Mouse (Mus musculus): ENCODE results near the gene Aknad1. TPM values are rescaled to one million over a fixed set of nuclear protein-coding genes. Genes with fewer than 3 reads are reported as not detected.

Gene Aknad1
- polyA plus RNA-seq, 1 experiment from 2014 or later = not detected

DNA sequence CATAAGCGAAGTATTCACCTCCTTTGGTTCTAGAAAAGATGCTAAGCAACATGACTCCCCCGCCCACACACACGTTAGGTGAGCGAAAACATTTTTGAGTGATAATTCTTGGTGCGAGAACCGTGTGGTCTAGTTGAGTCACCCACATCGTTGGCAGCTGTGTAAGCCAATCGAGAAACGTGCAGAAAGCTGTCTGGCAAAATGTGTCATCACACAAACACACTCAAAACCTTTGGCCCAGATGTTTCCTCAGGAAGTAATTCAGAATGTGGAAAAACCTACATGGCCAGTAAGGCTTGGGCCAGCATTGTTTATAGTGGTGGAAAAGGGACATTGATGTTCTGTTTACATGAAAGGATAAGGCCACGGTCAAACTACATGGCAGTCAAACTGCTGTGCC, 28.0 kb downstream of the Aknad1 start:
- 51% methylated on average over 10 of the region's 10 CpGs for WGBS
- Histone ChIP-seq H3K4me1 (replicated peaks) (peaks cover 9% of the 10 kb centered on the region; the same call in 1 of the 2 replicates), H3K4me2 (no peak overlapping the region), H3K36me3 (no peaks in the 10 kb centered on the region), H3K27ac (no peak overlapping the region), H3K9ac (no peak overlapping the region), H3K4me3 (no peak overlapping the region), H3K9me3 (replicated peaks) (no peaks in the 10 kb centered on the region), H3K27me3 (0 out of 2 replicates have a peak, but pooled peaks cover 15% of the 10 kb centered on the region)
- ATAC-seq (replicated peaks; ENCODE audit: insufficient number of reproducible peaks, insufficient read depth, low FRiP score, low read depth) = no peak

DNA sequence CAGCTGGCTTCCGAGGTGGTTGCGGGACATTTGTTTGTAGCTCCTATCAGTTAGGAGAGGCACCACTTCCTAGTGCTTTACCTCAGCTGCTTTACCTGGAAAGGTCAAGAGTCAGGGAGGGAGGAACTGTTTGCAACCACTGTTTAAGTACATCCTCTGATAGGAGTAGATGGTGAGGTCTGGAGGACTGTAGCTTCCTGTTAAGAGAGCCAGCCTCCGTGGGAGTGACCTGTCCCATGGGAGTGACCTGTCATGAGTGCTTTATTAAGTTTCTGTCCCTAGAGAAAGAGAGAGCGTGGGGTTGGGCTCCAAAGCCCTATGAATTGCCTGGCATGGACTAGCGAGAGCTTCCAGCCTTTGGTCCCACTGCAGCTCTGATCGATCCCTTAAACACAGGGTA, 30.1 kb downstream of the Aknad1 start:
- Histone ChIP-seq H3K27ac (no peak overlapping the region), H3K36me3 (no peaks in the 10 kb centered on the region), H3K9ac (no peak overlapping the region), H3K4me1 (replicated peaks) (peaks cover 6% of the 10 kb centered on the region; the same call in 1 of the 2 replicates), H3K4me3 (no peak overlapping the region), H3K4me2 (no peak overlapping the region), H3K27me3 (0 out of 2 replicates have a peak, but pooled peaks cover 5% of the 10 kb centered on the region), H3K9me3 (replicated peaks) (no peaks in the 10 kb centered on the region)
- 65% methylated on average over 6 of the region's 6 CpGs for WGBS
- ATAC-seq (replicated peaks; ENCODE audit: insufficient number of reproducible peaks, insufficient read depth, low FRiP score, low read depth) = no peak

DNA sequence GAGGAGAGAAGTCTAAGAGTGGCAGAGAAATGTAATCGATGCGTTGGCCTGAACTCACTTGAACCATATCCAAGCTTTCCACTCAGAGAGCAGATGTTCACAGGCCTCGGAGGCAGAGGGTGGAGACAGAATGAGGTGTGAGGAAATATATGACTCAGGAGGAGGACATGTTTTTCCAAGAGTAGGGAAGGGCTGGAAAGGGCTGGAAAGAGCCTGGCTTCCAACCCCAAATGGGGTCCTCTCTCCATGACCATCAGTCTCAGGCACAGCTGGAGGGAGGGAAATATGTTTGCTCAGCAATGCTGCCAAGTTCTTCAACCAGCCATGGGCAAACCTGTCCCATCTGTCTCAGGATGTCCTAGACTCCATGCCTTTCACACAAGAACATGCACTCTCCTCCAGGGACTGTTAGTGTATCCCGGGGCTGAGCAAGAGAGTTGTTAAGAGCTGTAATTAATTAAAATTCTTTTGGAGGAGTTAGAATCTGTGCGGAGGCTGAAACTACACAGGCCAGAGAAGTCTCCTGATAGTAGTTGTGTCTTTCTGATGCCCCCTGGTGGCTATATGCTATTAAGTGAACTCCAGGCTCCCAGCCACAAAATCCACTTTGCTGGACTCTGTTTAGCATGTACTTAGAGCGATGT, 31.4 kb downstream of the Aknad1 start:
- H3K9me3 ChIP-seq (replicated peaks) = no peaks in the 10 kb centered on the region
- 27% methylated on average over 6 of the region's 6 CpGs for WGBS
- ATAC-seq (replicated peaks; ENCODE audit: insufficient number of reproducible peaks, insufficient read depth, low FRiP score, low read depth) = peak; percentile 59; the same call in 1 of the 2 replicates
- H3K27ac ChIP-seq = peak overlapping the region; percentile 60; the same call in 1 of the 2 replicates
- H3K4me3 ChIP-seq = no peak overlapping the region
- H3K9ac ChIP-seq = no peak overlapping the region
- peaks cover 6% of the 10 kb centered on the region; the same call in 1 of the 2 replicates for H3K4me1 ChIP-seq (replicated peaks)
- no peak overlapping the region for H3K4me2 ChIP-seq
- no peaks in the 10 kb centered on the region for H3K36me3 ChIP-seq
- H3K27me3 ChIP-seq = 0 out of 2 replicates have a peak, but pooled peaks cover 9% of the 10 kb centered on the region

DNA sequence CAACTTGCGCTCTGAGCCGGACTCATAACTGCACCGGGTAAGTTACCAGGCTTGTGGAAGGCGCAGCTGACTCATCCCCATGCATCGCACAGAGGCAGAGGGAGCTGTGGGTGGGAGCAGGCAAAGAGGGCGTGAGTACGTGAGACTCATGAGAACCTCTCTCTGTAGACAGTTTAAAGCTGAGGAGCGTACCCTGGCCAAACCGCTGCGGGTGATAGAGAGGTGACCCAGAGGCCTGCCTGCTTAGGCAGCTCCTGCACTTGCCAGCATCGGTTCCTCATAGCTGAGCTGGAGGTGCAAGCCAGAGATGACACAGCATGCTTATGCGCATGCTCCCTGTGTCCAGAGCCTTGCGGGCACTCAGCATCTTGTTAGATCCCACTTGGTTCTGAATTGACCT, 32.8 kb downstream of the Aknad1 start:
- peaks cover 6% of the 10 kb centered on the region; the same call in 1 of the 2 replicates for H3K4me1 ChIP-seq (replicated peaks)
- no peak overlapping the region for H3K4me3 ChIP-seq
- H3K27ac ChIP-seq = no peak overlapping the region
- no peak overlapping the region for H3K4me2 ChIP-seq
- H3K9ac ChIP-seq = no peak overlapping the region
- WGBS = 80% methylated on average over 13 of the region's 13 CpGs
- H3K27me3 ChIP-seq = 0 out of 2 replicates have a peak, but pooled peaks cover 9% of the 10 kb centered on the region
- no peaks in the 10 kb centered on the region for H3K9me3 ChIP-seq (replicated peaks)
- no peaks in the 10 kb centered on the region for H3K36me3 ChIP-seq
- no peak for ATAC-seq (replicated peaks; ENCODE audit: insufficient number of reproducible peaks, insufficient read depth, low FRiP score, low read depth)

DNA sequence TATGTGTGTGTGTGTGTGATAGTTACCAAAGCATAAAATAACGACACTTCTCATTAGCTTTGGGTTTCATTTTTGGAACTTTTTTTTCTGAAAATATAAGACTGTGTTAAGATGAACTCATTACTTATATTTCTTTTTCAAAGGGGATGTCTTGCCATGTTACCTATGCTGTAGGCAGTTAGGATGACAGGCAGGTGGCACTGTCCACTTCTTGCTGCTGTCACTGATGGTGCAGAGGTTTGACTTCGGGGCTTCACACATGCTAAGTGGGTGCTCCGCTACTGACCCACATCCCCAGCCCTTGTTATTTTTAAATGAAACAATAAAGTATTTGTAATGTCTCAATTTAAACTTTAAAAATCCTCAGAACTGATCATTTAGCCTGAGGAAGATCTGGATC, 33.4 kb downstream of the Aknad1 start:
- WGBS = 82% methylated on average over 3 of the region's 3 CpGs
- H3K9ac ChIP-seq = no peak overlapping the region
- H3K9me3 ChIP-seq (replicated peaks) = no peaks in the 10 kb centered on the region

DNA sequence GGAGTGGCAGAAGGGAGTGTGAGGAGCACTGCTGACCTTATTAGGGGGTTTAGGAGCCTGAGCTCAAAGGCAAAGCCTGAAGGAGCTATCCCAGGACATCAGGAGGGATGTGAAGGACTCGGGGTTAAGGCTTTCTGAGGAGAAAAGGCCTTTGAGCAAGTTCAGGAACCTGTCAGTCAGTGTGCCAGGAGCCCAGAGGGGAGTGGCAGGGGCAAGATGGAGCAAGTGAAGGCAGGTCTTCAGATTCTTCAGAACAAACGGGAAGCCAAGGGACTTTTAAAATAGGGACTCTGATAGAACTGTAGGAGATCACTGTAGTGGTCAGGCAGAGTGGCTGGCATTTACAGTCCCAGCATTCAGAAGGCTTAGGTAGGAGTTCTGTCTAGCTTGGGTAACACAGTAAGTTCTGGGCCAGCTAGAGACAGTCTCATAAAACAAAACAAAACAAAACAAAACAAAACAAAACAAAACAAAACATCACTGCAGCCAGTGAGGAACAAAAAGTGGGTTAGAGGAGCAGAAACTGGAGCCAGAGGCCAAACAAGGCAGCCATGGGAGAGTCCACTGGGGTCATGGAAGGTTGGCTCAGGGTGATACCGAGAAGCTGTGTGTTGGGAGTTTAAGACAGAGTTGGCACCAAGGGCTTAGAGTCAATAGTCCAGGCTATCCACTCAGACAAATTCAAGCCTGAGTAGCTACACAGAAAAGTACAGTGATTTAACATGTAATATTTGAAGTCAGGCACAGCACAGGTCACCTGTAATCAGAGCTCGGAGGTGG, 39.5 kb downstream of the Aknad1 start:
- no peak overlapping the region for H3K9ac ChIP-seq
- H3K4me1 ChIP-seq (replicated peaks) = peaks cover 4% of the 10 kb centered on the region; the same call in 1 of the 2 replicates
- H3K4me3 ChIP-seq = no peak overlapping the region
- H3K27me3 ChIP-seq = 0 out of 2 replicates have a peak, but pooled peaks cover 4% of the 10 kb centered on the region
- H3K36me3 ChIP-seq = no peaks in the 10 kb centered on the region
- 64% methylated on average over 4 of the region's 4 CpGs for WGBS
- no peak overlapping the region for H3K4me2 ChIP-seq
- no peaks in the 10 kb centered on the region for H3K9me3 ChIP-seq (replicated peaks)
- no peak for ATAC-seq (replicated peaks; ENCODE audit: insufficient number of reproducible peaks, insufficient read depth, low FRiP score, low read depth)
- no peak overlapping the region for H3K27ac ChIP-seq

More for the DNA sequence above, 33.4 kb downstream of the Aknad1 start:
- H3K36me3 ChIP-seq = no peaks in the 10 kb centered on the region
- 0 out of 2 replicates have a peak, but pooled peaks cover 9% of the 10 kb centered on the region for H3K27me3 ChIP-seq
- ATAC-seq (replicated peaks; ENCODE audit: insufficient number of reproducible peaks, insufficient read depth, low FRiP score, low read depth) = no peak
- H3K27ac ChIP-seq = no peak overlapping the region
- H3K4me3 ChIP-seq = no peak overlapping the region
- H3K4me2 ChIP-seq = no peak overlapping the region
- peaks cover 6% of the 10 kb centered on the region; the same call in 1 of the 2 replicates for H3K4me1 ChIP-seq (replicated peaks)

DNA sequence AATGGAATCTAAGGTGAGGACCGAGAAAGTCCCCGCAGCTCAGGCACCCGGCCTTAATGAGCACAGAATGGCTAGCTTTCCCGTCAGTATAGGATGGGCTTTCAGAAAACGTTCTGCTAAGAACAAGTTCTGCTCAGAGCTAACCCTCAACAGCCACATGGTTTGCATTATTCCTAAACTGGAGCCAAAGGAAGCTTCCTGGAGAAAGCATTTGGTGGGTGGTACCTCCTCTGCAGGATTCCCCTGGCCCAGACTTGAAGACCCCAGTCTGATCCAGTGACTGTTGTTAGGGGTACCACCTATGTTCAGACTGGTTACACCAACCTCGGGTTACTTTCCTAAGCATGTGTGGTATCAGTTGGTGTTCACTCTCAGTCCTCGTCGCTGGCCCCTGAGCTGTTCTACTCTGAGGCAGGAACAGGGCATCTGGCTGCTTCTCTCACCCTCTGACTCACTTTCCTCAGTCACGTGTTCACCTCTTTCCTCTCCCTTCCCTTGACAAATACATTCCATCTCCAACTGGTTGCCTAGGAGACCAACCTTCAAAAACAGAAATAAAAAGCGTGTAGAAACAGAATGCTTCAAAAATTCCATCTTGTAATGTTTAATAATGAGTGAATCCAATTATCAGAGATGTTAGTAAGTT, 41.9 kb downstream of the Aknad1 start:
- no peak overlapping the region for H3K9ac ChIP-seq
- H3K27me3 ChIP-seq = no peaks in the 10 kb centered on the region
- H3K4me3 ChIP-seq = no peak overlapping the region
- ATAC-seq (replicated peaks; ENCODE audit: insufficient number of reproducible peaks, insufficient read depth, low FRiP score, low read depth) = peak; percentile 67
- no peaks in the 10 kb centered on the region for H3K9me3 ChIP-seq (replicated peaks)
- no peaks in the 10 kb centered on the region for H3K36me3 ChIP-seq
- peak overlapping the region; percentile 50 for H3K27ac ChIP-seq
- peaks cover 4% of the 10 kb centered on the region; the same call in 1 of the 2 replicates for H3K4me1 ChIP-seq (replicated peaks)
- no peak overlapping the region for H3K4me2 ChIP-seq
- 54% methylated on average over 10 of the region's 10 CpGs for WGBS

DNA sequence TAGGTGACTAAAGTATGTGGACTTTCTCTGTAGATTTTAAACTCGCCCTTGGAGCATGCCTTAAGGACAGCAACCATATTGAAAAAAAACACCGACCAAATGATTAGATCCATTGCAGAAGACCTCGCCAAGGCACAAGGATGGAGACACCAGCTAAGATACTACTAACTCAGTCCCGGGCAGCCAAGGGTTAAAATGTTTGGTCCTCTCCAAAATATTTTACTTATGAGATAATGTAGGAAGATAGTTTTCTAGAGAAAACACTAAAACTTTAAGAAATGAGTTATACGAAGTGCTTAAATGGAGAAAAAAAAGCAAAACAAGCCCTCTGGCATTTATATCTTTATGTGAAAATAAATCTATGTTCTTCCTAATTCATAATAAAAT, 42.4 kb downstream of the Aknad1 start:
- WGBS = 55% methylated on average over 5 of the region's 5 CpGs
- H3K9ac ChIP-seq = no peak overlapping the region
- H3K36me3 ChIP-seq = no peaks in the 10 kb centered on the region
- H3K4me3 ChIP-seq = no peak overlapping the region
- no peaks in the 10 kb centered on the region for H3K9me3 ChIP-seq (replicated peaks)
- no peak overlapping the region for H3K4me2 ChIP-seq
- peaks cover 4% of the 10 kb centered on the region; the same call in 1 of the 2 replicates for H3K4me1 ChIP-seq (replicated peaks)
- H3K27me3 ChIP-seq = no peaks in the 10 kb centered on the region
- ATAC-seq (replicated peaks; ENCODE audit: insufficient number of reproducible peaks, insufficient read depth, low FRiP score, low read depth) = no peak
- peak overlapping the region; percentile 50 for H3K27ac ChIP-seq

DNA sequence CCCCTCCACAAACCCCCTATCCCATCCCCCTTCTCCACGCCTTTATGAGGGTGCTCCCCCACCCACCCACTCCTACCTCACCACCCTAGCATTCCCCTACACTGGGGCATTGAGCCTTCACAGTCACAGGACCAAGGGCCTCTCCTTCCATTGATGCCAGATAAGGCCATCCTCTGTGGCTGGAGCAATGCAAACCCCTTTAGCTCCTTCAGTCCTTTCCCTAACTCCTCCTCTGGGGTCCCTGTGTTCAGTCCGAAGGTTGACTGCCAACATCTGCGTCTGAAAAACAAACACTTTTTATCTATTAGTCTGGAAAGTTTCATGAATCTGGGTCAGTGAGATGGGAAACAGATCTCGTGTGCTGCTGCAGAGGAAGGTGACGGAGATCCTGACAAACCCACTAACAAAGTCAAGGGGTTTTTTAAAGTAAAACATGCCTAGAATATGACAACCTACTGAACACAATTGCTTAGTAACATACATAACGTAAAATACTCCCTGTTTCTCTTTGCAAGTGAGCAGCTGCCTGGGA, 43.0 kb downstream of the Aknad1 start:
- H3K4me1 ChIP-seq (replicated peaks) = peaks cover 4% of the 10 kb centered on the region; the same call in 1 of the 2 replicates
- H3K9ac ChIP-seq = no peak overlapping the region
- WGBS = 47% methylated on average over 6 of the region's 6 CpGs
- ATAC-seq (replicated peaks; ENCODE audit: insufficient number of reproducible peaks, insufficient read depth, low FRiP score, low read depth) = no peak
- H3K4me2 ChIP-seq = no peak overlapping the region
- H3K27ac ChIP-seq = peak overlapping the region; percentile 66
- H3K36me3 ChIP-seq = no peaks in the 10 kb centered on the region
- H3K4me3 ChIP-seq = no peak overlapping the region
- no peaks in the 10 kb centered on the region for H3K9me3 ChIP-seq (replicated peaks)
- H3K27me3 ChIP-seq = no peaks in the 10 kb centered on the region

DNA sequence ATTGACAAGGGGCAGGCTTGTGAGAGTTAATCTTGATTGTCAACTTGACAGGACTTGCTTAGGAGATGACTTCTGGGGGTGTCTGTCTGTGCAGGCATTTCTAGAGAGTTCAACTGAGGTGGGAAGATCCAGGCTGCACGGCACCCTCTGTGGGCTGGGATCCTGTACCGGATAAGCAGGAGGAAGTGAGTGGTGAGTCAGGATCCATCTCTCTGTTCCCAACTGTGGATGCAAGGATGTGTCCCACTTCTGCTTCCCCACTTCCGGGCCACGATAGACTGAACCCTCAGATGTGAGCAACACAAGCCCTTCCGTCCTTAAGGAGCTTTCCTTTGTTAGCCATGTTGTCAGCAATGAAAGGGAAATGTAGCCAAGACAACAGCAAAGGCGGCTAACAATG, 47.1 kb downstream of the Aknad1 start:
- WGBS = 61% methylated on average over 6 of the region's 6 CpGs
- Histone ChIP-seq H3K9ac (no peak overlapping the region), H3K27me3 (no peaks in the 10 kb centered on the region), H3K27ac (no peak overlapping the region), H3K4me2 (no peak overlapping the region), H3K9me3 (replicated peaks) (no peaks in the 10 kb centered on the region), H3K4me3 (no peak overlapping the region), H3K36me3 (no peaks in the 10 kb centered on the region), H3K4me1 (replicated peaks) (peaks cover 4% of the 10 kb centered on the region)
- no peak for ATAC-seq (replicated peaks; ENCODE audit: insufficient number of reproducible peaks, insufficient read depth, low FRiP score, low read depth)

Data from heart, embryonic 15.5 days (tissue).